Mouse (Mus musculus) embryonic fibroblast, embryonic 13.5 days (primary cell): ENCODE results near the gene Tcea3.

ENCODE experiments used
- CTCF ChIP-seq: IDR thresholded peaks from 2 replicates; pipeline ENCODE4 v1.5.1; 2011; ENCODE audit warnings: mild to moderate bottlenecking, control low read depth, low read length, moderate library complexity, borderline replicate concordance; ENCODE audit not compliant: insufficient read depth
- POLR2A ChIP-seq: IDR thresholded peaks from 2 replicates; pipeline ENCODE4 v1.6.1; 2011; ENCODE audit warnings: low read depth, mild to moderate bottlenecking, control low read depth, low read length, moderate library complexity

- TF ChIP-seq CTCF (no peak), POLR2A (no peak)
Measured at GRCm38 (mm10) chr4:136283783-136284182, 36.3 kb downstream of the Tcea3 start.
